Mouse (Mus musculus) layer of hippocampus, postnatal 25 days (tissue): ENCODE measurements around the gene Fam193b. TPM values are rescaled to one million over a fixed set of nuclear protein-coding genes. Genes with fewer than 3 reads are reported as not detected.
"Not testable (repeated sequence)": the region's sequence is repeated elsewhere in the genome, so short reads cannot be mapped to it uniquely, and the experiment has no call there.

ENCODE experiments used
- DNase-seq, 2 experiments: peaks; one replicate each; pipeline ENCODE4 v3.0.0; 2022; ENCODE audit warnings: mixed read lengths in 2 of 2, low spot score in 1 of 2; ENCODE audit errors: extremely low spot score in 1 of 2
- total RNA-seq, 2 experiments: library from RNA; stranded (reverse); gene quantifications; 2 replicates each; pipeline ENCODE4 v1.2.3; 2021

The Fam193b gene
- total RNA-seq, 2 experiments from 2014 or later: 66.4 to 87.5 TPM

- DNase-seq: no peak
These were observed 2.5 kb upstream of the Fam193b start, which contains the start of gene Tmed9 for GRCm38 (mm10) chr13:55573432-55573831. Gene Tmed9, plus strand, starts transcription at chr13:55573732.

GRCm38 (mm10) chr13:55571977-55572376 is 1.1 kb upstream of the Fam193b start:
- no peak for DNase-seq

GRCm38 (mm10) chr13:55570286-55570973 is 490 bp downstream of the Fam193b start:
- peak in 1 of 2 experiments; percentile 40 for DNase-seq

DNA sequence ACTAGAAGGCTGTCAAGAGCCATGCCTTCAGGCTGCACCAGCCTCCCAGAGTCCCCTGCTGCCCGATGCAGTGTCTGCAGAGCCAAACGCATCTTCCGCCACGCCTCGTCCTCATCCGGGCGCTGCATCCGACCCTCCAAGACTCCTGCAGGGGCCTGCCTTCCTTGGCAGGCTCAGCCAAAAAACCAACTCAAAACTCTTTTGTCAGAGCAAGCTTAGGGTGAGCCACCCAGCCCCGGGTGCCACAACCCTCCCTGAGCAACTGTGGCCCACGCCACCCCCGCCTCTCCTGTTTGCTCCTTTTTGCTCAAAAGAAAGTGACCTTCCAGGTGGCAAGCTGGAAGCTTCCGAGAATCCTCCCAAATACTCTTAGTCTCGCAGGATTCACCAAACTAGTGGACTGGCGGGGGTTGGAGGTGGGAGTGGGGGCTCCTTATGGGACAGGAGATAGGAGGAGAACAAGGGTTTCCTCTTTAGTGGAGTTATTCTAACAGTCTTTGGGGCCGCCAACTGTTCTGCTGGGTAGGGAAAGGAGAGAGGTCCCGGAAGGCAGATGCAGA is 1.1 kb downstream of the Fam193b start:
- peak in 1 of 2 experiments; percentile 22 for DNase-seq

- DNase-seq: not testable (repeated sequence)
These were observed 2.4 kb downstream of the Fam193b start for GRCm38 (mm10) chr13:55568524-55568923.

- no peak for DNase-seq
These were observed 3.0 kb downstream of the Fam193b start for GRCm38 (mm10) chr13:55567949-55568348.

DNA sequence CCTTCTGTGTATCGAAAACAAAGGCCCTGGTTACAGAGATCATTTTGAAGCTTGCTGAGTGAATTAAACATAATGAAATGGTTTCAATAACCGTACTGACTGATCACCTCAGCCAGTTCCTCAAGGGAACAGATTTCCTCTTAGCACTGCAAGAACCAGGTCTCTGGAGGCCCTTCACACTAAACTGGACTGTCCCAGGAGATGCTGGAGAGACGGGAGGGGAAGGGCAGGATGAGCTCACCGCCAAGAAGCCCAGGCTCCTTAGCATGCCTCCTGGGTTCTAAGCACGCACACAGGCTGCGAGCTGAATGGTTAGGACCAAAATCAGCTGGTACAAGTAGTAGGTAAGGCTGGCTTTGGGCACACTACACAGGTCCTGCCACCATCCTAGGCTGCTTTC is 3.9 kb downstream of the Fam193b start:
- DNase-seq: no peak

DNA sequence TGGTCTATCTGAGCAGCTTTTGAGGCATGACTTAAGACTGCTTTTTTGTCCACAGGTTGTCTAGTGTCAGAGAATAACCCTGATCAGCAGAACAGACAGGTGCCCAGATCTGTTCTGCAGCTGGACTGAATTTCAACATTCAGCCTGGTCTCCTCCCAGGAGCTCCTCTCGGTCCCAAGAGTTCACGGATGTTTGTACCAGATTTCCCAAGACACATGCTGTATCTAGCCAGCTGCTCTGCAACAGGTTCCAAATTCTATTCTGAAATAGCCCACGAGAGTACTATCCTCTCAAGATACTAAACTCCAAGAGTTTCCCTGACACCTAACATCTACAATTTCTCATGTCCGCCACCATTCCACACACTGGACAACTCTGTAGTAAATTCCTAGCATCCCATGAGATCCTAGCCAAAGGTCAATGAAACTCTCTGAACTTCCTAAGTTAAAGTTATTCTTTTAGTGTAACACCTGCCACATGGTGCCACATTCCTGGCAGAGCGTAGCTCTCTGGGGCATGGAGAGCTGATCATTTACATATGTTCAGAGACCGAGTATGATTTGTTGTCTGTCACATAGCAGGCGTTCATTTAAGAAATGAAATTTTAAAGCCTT is 7.5 kb downstream of the Fam193b start:
- DNase-seq: no peak

GRCm38 (mm10) chr13:55557499-55557898 is 13.4 kb downstream of the Fam193b start:
- no peak for DNase-seq

- DNase-seq: no peak
These were observed 15.0 kb downstream of the Fam193b start for GRCm38 (mm10) chr13:55555921-55556320.

DNA sequence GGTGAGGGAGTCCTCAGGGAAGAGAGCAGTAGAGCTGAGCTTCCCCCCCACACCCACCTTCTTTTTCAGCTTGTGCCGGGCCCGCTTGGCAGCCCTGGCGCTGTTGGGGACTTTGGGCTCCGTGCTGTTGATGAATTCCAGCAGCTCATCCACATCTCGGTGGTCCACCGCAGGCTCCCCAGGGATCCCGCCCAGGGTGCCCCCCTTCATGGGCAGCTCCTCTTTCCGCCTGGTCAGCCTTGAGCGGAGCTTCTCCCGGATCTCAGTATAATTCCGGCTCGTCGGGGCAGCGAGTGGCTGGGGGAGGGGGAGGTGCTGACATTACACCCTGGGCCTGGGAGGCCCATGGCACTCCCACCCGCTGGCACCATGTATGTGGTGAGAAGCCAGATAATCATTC is 21.9 kb downstream of the Fam193b start:
- DNase-seq: no peak

GRCm38 (mm10) chr13:55548426-55548825 is 22.5 kb downstream of the Fam193b start:
- DNase-seq: no peak

GRCm38 (mm10) chr13:55547916-55548315 is 23.0 kb downstream of the Fam193b start:
- no peak for DNase-seq

DNA sequence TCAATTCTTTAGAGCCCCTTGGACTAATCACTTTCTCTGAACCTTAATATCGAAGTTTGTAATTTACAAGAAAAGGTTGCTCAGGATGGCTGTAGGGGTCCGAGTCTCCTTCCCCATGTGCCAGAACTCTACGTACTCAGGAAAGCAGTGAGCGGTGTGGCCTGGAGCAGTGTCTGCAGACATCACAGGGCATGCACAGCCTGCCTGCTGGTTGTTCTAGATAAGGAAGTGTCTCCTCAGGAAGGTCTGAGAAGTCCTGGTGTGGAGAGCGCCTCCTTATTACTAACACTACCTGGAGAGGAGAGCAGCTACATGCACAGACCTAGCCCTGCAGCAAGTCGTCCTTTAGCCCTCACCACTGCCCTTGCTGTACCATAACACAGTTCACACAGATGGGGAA is 26.1 kb downstream of the Fam193b start:
- DNase-seq: no peak

GRCm38 (mm10) chr13:55543447-55543846 is 27.5 kb downstream of the Fam193b start:
- no peak for DNase-seq

DNA sequence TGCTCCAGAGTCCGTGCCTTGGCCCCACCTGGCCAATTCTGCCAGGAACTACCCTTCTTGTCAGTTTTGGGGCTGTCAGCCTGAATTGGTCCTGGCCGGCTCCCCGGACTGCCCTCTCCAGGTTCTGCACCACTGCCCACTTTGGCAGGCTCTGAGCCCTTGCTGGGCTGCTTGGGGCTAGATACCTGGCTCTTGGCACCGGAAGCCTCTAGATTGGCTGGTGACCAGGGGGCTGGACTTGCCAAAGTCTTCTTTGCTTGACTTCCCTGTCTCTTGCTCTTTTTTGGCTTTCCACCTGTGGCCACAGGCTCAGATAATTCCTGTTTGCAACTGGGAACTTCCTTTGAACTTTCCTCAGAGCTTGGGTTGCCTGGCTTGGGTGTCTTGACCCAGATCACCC is 28.0 kb downstream of the Fam193b start:
- no peak for DNase-seq

DNA sequence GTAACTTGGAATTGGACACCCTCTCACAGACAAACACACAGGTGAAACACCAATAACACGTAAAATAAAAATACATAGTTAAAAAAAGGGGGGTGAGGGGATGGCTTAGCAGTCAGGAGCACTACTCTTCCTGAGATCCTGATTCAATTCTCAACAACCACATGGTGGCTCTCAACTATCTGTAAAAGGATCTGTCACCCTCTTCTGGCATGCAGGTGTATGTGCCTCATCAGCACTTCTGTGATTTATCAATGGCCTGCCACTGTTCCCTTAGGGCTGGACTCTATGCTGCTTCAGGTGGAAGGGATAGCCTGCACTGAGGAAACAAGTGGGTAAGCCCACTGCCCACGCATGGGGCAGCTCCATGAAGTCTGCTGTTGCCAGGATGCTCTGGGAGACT is 30.0 kb downstream of the Fam193b start:
- DNase-seq: no peak

- peak; percentile 97 to 98 for DNase-seq
These were observed 34.4 kb downstream of the Fam193b start, which contains the start of gene Ddx41 for GRCm38 (mm10) chr13:55536194-55537175. Gene Ddx41, minus strand, starts transcription at chr13:55536658.

DNA sequence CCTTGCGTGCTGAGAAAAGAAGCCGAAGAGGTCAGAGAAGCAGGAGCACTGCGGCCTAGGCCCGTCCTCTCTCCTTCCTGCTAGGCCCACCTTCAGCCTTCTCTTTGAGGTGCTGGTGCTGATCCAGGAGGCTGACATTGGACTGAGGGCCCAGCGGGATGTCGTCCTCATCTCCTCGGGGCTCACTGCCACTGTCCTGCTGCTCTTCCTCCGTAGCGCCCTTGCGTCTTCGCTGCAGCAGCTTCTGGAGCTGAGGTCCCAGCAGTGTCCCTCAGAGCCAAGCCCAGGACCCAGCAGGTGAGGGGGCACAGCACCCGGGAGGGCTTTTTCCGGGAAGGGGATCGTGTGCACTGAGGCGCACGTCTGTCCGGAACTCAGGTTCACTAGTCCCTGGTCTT is 35.1 kb downstream of the Fam193b start:
- no peak for DNase-seq

- DNase-seq: no peak
These were observed 35.7 kb downstream of the Fam193b start for GRCm38 (mm10) chr13:55535191-55535590.
